Mouse (Mus musculus) brown adipose tissue, adult 24 weeks (tissue): Measurements from ENCODE around the gene Tent4a. TPM values are rescaled to one million over a fixed set of nuclear protein-coding genes. Genes with fewer than 3 reads are reported as not detected.

Experiments
- H3K27ac ChIP-seq: fragments of 200-500 bp; replicated peaks from 2 replicates; pipeline ENCODE4 v1.5.1; 2012; ENCODE audit warnings: low read depth, mild to moderate bottlenecking, low read length
- H3K4me1 ChIP-seq: fragments of 200-500 bp; 2 replicates; pipeline ENCODE4 v1.6.1; 2012; ENCODE audit warnings: low read length, mixed read lengths; ENCODE audit not compliant: control insufficient read depth, insufficient read depth, insufficient read length
- H3K4me3 ChIP-seq: fragments of 200-500 bp; 2 replicates; pipeline ENCODE4 v1.5.1; 2012; ENCODE audit warnings: low read depth, mild to moderate bottlenecking, low read length, moderate library complexity; ENCODE audit not compliant: insufficient read depth
- polyA plus RNA-seq: library from polyadenylated mRNA; stranded (reverse); fragments of >200 nt; gene quantifications from 2 replicates; pipeline ENCODE4 v1.2.4, GENCODE M21; 2012; ENCODE audit not compliant: missing spikeins, insufficient read depth, insufficient read length

Tent4a gene
- polyA plus RNA-seq, 1 experiment = 4.1 TPM

DNA sequence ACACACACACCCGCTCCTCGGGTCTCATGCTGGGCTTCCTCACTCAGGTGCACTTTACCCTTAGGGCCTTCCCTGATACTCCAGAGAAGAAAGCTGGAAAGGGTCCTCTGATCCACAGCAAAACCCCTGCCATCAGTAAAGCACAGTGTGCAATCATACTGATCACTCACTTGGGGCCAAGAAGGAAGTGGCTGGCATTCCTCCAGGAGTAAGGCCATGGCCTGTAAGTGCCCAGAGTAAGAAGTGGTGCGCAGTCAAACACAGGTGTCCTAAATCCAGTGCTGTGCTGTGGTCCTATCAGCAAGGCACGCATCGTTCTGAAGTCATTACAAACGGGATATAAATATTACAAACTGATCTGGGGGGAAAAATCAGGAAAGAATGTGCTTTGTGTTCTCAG is 17.0 kb downstream of the Tent4a start:
- no peak overlapping the region for H3K27ac ChIP-seq
- H3K4me1 ChIP-seq = peaks cover 11% of the 10 kb centered on the region
- no peak overlapping the region for H3K4me3 ChIP-seq

DNA sequence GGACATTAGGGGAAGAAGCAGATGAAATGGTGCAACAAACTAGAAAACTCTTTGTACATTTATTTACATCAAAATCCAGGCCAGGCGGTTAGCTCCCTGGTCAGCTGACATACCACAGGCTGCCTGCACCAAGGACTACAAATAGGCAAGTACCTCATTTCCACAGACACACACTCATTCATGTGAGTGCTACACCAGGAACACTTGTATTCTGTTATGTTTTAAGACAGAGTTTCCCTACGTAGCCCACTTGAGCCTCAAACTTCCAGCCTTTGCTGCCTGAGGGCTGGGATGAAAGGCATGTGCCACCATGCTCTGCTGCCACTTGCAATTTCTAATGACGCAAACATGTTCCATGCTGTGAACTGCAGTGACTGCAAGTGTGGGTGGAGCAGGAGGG is 19.3 kb downstream of the Tent4a start:
- H3K4me1 ChIP-seq = peaks cover 11% of the 10 kb centered on the region
- H3K4me3 ChIP-seq = no peak overlapping the region
- no peak overlapping the region for H3K27ac ChIP-seq

DNA sequence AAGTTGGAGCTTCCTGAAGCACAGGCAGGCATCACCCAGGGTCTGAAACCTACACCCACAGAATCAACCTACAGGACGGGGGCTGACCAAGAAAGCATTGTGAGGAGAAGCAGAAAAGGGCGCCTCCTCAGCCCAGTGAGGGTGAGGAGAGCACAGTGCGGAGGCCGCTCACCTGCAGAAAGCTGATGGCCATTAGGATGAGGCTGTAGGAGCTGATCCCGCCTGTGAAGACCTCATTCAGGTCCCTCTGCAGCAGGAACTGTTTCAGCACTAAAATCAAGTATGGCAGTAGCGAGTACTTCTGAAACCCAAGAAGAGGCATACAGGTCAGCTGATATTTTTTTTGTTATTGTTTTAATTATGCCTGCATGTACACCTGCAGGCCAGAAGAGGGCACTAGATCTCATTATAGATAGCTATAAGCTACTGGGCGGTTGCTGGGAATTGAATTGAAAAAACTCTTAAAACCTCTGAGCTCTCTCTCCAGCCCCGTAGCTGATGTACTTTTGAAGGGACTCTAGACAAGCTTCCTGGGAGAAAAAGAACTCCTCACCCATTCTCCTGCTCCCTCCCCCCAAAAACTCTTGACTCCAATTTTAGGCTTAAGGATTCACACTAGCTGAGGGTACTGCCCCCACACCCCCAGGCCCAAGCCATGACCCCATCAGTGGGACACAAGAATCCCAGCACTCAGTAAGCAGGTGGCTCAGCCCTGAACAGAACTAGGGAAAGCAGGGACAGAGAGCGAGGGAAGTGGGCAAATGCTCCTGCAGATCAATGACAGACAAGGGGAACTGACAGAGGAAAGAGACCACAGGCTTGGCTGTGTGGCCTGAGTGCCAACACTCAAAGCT is 24.8 kb downstream of the Tent4a start:
- no peak overlapping the region for H3K27ac ChIP-seq
- no peak overlapping the region for H3K4me3 ChIP-seq
- no peaks in the 10 kb centered on the region for H3K4me1 ChIP-seq

DNA sequence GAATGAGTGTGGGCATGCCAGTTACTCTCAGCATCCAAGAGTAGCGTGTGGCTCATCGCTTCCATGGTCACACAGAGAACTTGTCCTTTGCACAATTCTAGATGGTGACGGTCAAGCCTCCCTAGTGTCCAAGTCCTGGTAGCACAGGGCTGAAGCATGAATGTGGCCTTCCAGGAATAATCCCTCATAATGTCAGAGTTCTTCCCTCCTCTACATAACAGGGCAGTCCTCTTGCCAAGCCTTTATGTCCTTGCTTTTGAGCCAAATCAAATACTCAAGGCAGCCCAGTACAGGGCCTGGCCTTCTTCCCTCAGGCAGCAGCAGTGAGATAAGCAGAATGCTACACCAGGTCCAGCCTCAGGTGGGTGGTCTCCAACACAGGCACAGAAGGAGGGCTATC is 26.8 kb downstream of the Tent4a start:
- H3K27ac ChIP-seq = no peak overlapping the region
- H3K4me1 ChIP-seq = no peaks in the 10 kb centered on the region

DNA sequence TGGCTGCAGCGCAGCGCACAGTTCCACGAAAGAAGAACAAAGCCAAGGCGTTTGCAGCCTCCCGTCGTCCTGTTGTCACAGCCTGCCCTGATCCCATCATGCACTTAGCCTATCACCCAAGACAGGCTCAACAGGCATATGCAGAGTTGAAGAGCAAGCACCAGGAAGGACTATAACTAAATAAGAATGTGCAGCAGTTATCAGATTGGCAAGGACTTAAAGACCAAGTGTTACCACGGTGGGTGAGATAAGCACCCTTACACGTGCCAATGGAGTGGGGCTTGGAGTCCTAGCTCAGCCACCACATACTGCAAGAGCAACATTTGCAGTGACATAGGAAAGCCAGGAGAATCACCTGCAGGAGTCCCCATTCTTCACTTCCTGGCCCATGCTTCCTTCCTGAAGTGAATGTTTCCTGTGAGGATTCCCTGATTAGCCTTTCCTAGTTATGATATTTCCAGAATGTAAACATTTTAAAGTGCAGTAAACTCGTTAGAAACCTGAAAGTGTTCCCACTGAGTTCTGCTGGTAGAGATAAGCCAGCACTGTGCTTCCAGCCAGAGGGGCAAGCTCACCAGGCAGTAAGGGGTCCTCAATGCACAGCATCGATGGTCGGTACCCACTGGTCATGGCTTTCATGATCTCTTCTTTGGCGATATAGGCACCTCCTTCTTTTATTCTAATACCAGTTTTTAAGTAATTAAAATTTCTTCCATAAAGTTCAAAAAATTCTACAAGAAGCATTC is 27.9 kb downstream of the Tent4a start:
- Histone ChIP-seq H3K27ac (no peak overlapping the region), H3K4me1 (no peaks in the 10 kb centered on the region), H3K4me3 (no peak overlapping the region)

More for the DNA sequence above, 26.8 kb downstream of the Tent4a start:
- H3K4me3 ChIP-seq = no peak overlapping the region

DNA sequence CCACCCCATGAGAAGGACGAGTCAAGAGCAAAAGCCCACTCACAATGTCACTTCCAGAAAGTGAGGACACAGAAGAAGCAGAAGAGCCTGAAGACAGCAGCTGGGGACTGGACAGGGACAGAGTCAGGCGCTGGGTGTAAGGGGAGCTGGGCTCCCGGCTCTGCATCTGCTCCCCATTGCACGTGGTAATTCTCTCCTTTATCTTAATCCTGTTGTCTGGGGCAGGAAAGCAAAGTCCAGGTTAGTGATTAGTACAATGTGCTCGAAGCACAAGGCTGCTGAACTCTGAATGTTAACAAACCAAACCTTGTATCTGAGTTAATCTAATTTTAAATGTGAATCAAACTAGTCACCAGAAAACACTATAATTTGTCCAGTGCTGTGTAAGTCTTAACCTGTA is 31.6 kb downstream of the Tent4a start:
- Histone ChIP-seq H3K4me3 (no peak overlapping the region), H3K4me1 (no peaks in the 10 kb centered on the region), H3K27ac (no peak overlapping the region)

DNA sequence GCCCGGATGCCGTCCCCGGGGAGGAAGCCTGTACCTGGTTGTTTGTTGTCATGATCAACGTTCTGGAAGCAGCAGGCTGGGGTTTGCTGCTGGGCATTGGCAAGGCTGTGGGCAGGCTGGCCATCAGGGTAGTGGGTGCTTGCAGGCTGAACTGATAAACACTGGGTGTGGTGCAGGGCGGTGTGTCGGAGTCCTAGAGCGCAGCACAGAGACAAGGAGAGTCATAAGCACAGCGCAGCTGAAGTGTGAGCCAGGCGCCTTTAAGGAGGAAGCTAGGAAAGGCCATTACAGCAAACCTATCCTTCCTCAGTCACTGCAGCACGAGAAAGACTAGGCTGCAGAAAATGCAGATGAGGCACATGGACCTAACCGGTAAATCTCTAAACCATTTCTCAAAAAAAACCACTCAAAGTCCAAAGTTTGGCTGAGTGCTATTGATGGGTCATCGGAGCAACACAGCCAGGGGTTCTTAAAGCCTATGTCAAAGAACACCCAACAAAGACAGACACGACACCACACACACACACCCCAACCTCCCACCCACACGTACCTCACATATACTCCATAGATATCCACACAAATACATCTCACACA is 32.2 kb downstream of the Tent4a start:
- Histone ChIP-seq H3K27ac (no peak overlapping the region), H3K4me1 (no peaks in the 10 kb centered on the region), H3K4me3 (no peak overlapping the region)

DNA sequence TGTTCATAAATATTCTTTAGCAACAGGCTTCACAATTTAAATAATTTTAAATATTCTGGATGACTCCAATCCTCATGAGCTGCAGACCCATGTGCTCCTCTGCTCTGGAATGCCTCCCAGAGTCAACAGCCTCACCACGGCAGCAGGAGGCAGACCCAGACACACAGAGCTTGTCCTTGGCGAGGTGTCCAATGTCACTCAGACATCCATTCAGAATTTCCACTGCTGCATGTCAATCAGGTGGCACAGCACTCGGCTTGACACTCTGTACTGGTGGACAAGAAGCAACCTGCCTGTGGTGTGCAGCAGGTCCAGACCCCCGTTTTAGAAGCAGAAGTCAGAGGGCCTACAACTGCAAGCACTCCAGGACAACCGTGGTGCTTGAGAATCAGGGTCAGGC is 36.1 kb downstream of the Tent4a start:
- H3K27ac ChIP-seq = no peak overlapping the region
- H3K4me1 ChIP-seq = no peaks in the 10 kb centered on the region
- no peak overlapping the region for H3K4me3 ChIP-seq

DNA sequence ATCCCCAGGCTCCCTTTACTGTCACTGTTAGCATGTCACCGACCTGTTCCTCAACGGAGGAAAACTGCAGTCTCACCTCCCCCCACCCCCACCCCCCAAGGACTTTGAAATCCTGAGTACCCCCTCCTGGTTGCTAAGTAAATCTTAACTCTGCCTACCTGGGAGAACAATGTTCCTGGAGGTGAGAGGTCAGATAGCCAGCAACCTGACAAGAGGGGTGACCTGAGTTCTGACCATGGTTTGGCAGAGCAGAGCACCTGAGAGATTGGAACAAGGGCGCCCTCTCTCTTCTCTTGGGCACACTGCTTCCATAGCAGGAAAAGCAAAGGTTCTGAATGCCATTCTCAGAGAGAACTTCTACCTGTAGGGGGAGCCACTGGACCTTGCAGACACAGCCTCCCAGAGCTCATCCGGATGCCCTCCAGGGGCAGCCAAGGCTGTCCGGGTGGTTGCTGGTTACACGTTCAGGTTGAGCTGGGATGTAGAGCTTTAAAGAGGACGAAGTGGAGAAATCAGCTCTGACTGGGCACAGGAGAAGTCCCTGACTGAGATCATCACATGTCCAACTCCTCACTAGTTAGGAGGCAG is 41.4 kb downstream of the Tent4a start:
- Histone ChIP-seq H3K4me3 (no peak overlapping the region), H3K4me1 (no peaks in the 10 kb centered on the region), H3K27ac (no peak overlapping the region)

DNA sequence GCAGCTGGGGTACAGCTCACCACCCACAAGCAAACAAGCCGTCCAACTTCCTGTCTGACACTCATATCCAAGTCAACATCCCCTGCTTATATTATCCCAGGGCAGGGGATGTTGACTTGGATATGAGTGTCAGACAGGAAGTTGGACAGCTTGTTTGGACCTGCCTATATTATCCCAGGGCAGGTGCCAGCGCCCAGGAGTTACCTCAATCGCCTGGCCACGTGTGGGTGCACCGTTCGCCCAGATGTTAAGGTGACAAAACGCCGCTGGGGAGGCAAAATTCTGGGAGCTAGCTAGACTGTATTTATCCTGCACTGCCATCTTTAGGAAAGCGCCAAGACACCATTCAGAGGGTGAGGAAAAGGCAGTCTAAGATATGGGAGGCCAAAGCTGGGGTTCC is 44.6 kb downstream of the Tent4a start:
- Histone ChIP-seq H3K27ac (no peak overlapping the region), H3K4me3 (no peak overlapping the region), H3K4me1 (no peaks in the 10 kb centered on the region)

DNA sequence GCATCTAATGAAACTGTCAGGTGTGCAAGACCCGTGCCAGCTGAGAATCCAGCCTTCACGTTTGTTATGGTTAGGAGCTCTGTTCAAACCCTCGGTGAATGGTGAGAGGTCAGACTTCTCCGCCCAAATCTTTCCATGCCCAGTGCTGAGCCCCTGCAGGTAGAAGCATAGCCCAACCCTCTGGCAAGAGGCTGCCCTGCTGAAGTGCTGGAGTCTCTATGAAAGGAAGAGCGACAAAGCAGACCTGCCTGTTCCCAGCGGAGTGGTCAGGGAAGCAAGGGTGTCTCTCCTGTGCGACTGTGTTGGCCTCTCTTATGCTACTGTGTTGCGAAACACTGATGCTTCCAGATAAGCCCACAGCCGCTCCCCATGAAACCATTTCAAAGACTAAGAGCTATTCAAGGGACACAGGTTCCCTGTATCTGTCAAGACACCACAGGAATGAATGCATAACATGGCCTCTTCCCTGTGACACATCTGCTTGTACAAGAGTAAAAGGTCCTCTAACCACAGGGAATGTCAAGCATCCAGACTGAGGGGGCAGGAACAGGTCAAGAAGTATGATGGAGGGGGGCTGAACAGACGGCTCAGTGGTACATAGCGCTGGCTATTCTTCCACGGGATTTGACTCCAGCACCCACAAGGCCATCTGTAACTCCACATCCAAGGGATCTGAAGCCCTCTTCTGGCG is 45.7 kb downstream of the Tent4a start:
- H3K4me3 ChIP-seq = no peak overlapping the region
- H3K4me1 ChIP-seq = no peaks in the 10 kb centered on the region
- no peak overlapping the region for H3K27ac ChIP-seq

DNA sequence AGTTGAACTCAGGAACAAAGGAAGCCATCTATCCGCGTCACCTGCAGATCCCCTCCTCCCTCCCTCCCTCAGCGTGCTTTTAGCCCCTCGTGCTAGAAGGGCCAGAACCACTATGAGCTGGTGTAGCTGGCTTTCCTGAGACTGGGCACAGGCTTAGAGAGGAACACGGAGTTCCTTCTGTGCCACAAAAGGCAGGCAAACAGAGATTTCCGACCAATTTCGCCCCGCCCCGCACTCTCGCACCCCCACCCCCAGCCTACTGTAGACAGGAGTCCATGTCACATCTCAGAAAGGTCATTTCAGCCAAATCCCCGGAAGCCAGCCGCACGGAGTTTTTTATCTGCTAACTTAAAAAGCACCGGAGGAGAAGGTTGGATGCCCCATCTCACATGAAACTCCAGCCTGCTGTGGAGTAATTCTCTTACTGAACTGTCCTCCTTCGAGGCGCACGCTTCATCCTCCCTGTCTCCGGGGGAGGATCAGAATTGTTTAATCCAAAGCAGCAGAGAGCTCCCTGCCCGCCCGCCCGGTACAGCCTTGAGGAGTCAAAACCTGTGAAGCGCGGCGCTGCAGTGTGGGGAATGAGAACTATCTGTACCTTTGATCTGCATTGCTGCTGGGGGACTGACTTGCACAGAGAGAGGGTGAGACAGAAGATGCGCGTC is 46.7 kb downstream of the Tent4a start:
- H3K27ac ChIP-seq = no peak overlapping the region
- no peaks in the 10 kb centered on the region for H3K4me1 ChIP-seq
- no peak overlapping the region for H3K4me3 ChIP-seq

DNA sequence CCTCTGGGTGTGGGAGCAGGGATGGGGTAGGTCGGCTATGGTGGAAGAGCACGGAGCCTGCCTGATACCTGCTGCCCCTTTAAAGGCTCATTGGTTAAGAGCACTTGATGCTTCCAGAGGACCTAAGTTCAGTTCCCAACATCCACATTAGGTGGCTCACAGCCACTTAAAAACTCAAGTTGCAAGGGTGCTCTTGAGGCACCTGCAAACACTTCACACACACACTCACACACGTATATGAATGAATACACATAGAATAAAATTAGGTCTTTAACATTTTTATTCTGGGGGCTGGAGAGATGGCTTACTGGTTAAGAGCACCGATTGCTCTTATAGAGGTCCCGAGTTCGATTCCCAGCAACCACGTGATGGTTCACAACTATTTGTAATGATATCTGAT is 47.3 kb downstream of the Tent4a start:
- Histone ChIP-seq H3K4me3 (no peak overlapping the region), H3K27ac (no peak overlapping the region), H3K4me1 (no peaks in the 10 kb centered on the region)

DNA sequence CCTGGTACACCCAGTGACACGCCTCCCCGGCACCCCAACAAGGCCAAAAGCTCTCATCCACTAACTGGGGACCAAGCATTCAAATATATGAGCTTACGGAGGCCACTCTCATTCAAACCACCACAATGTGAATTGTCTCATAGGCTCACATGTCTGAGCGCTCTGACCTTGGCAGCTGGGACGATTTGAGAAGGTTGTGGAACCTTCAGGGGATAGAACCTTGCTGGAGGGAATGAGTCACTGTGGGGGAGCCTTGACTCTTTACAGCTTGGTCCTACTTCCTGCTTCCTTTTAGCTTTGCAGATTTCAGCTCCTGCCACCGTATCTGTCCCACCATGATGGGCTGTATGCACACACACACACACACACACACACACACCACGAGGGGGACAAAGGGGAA is 48.6 kb downstream of the Tent4a start:
- Histone ChIP-seq H3K27ac (no peak overlapping the region), H3K4me3 (no peak overlapping the region), H3K4me1 (peaks cover 3% of the 10 kb centered on the region; the same call in 1 of the 2 replicates)
